Mouse (Mus musculus) spleen, adult 2 months (tissue): ENCODE measurements at regions not wholly inside any gene's neighbourhood (a gene's known extent, or its start where the extent isn't known, plus 50 kb on each side); places are given as distances from the start of the nearest gene placed in this dataset.
"Not testable (repeated sequence)": the region's sequence is repeated elsewhere in the genome, so short reads cannot be mapped to it uniquely, and the experiment has no call there.

Experiments
- CTCF ChIP-seq: fragments of 200-500 bp; IDR thresholded peaks from 2 replicates; pipeline ENCODE4 v1.5.1; 2011; ENCODE audit warnings: mild to moderate bottlenecking, inconsistent platforms; ENCODE audit not compliant: insufficient read depth, insufficient read length, insufficient replicate concordance; ENCODE audit errors: extremely low read depth
- POLR2A ChIP-seq: fragments of 200-500 bp; IDR thresholded peaks from 2 replicates; pipeline ENCODE4 v1.6.1; 2011; ENCODE audit warnings: low read depth, low read length, inconsistent platforms

- not testable (repeated sequence) for TF ChIP-seq POLR2A, CTCF
These were observed 749.5 kb upstream of the Zfp386 start for GRCm38 (mm10) chr12:115298041-115298440.
